Mouse (Mus musculus) embryo, embryonic 10 days (tissue): ENCODE data around the gene Fbxo34.

Experiments
- DNase-seq: peaks from one replicate; pipeline ENCODE4 v3.0.0-alpha.2; 2015; ENCODE audit warnings: low spot score

Gene Fbxo34

DNA sequence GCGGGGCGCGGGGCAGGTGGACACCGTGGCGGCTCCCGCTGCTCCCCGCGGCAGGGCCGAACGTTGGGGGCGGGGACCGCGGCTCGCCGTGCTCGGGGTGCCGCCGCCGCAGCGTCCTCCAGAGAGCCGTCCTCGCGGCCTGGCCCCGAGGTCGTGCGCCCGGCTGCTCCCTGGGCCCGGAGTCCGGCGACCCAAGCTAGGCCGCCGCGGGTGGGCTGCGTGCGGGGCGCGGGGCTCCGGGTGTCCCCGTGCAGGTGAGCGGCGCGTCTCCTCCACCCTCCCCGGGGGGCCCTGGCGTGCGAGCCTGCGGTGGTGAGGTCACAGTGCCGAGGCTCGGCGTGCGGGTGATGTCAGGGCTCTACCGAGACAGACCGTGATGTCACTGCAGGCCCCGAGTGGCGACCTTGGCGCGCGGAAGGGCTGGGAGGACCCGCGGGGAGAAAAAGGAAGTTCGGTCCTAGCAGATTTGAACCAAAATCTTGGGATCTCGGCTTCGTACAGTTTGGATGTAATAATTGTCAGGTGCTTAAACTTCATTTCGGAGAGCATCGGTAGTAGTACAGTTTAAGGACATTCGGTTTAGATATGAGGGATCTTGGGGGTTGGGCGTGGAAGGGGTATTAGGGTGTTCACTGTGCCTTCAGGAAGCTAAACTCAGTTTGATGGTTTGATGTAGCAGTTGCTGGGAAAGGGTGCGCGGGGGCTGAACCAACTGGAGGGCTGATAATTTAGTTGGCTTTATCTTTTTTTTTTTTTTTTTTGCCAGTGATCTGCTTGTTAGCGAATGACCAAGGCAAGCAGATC is 22.7 kb downstream of the Fbxo34 start:
- peak; percentile 67 for DNase-seq

DNA sequence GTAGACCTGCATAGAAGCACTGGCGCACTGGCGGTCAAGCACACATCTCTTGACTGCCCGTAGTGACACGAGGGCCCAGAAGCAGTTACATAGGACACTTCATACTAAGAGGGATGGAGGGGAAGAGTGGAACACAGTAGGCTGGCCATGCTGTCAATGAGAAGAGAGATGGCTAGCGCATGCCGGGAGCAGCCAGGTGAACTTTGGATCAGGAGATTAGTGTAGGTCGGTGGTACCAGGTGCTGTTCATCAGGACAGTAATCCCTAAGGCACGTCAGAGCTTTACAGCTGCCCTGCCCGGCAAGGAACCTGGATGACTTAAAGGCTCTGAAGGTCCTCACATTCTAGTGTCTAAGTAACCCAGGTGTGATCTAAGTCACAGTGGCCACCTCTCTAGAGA is 23.7 kb downstream of the Fbxo34 start:
- DNase-seq = no peak

DNA sequence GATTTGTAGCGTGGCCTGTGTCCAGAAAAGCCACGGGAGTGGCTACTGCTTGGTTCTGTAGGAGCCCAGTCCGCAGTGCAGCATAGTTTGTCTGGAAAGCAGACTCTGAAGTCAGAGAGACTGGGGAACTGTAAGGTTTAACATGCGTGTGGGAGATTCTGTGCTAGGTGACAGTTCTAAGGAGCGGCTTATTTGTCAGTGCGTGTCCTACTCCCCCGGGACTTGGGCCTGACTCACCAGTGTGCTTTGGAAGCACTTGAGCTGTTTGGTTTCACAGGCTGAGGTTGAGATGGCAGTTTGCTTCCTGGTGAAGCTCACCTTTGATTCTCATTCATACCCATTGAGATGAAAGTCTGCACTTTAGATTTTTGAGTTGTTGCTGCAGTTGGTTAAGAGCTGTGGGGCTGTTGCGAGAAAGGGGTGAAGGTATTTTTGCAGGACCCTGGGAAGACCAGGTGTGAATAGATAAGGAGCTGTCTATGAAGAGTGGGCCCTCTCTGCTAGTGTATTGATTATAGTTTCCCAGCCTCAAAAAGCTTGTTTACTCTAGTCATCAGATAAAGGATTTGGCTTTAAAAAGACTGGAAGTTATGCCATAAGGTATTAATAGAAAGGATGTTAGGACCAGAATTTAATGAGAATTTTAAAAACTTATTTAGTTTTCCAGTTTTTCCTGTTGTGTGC is 24.5 kb downstream of the Fbxo34 start:
- DNase-seq = no peak

DNA sequence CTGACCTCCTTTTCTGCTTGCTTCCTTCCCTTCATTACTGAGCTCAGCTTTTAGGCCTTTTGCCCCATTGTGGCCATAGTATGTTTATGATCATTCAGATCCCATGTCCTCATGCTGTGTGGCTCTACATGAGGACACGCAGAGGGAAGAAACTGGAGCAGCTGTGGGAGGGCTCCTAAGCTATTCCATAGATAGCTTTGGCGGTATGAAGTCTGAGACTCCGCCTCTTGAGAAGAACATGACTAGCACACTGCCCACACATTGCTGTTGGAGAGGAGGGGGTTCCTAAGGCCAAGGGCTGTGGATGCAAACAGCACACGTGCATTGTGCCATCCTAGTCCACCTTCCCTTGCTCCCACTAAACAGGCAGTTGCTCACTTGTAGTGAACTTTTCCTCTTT is 26.0 kb downstream of the Fbxo34 start:
- DNase-seq = no peak

DNA sequence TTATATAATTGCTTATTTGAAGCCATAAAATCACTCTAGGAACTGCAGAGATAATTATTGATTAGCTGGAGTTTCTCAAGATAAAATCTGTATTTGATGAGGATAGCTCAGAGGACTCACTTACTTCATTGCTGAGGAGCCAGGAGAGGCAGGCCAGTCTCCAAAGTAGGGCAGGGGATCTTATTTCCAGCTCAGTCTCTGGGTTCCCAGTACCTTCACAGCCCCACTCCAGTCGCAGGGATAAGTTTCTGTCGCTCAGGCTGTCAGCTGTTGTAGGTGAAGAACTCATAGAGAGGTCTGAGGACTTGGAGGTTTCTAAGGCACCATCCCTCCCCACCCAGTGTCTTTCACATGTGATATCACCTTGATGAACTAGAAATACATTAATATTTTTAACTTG is 27.5 kb downstream of the Fbxo34 start:
- DNase-seq = no peak

DNA sequence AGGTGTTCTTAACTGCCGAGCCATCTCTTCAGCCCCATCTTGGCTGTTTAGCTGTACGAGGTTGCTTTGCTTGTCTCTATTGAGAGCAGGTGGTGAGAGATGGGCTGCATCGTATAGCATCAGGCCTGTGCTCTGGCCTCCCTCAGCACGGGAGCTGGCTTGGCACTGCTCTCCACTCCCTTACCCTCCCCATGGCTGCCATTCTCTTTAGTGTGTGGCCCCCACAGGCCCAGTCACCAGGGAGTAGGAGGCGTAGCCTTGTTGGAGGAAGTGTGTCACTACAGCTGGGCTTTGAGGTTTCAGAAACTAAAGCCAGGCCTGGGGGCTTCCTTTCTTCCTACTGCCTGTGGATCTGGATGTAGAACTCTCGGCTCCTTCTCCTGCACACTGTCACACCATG is 32.0 kb downstream of the Fbxo34 start:
- DNase-seq = no peak

DNA sequence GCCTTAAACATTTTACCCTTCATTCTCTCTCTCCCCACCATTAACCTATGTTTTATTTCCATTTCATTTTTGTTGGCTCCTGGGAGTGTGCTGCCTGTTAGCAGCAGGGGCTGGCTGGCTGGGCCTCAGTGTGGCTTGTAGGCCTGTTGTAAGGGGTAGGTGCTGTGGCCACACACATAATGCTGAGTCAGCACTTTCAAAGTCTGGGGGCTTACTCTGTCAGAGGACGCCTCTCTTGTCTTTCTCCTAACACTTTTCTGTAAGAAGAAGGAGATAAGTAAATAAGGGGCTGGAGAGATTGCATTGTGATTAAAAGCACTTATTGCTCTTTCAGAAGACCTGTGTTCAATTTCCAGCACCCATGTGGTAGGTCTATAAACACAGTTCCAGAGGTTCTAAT is 32.9 kb downstream of the Fbxo34 start:
- DNase-seq = no peak

DNA sequence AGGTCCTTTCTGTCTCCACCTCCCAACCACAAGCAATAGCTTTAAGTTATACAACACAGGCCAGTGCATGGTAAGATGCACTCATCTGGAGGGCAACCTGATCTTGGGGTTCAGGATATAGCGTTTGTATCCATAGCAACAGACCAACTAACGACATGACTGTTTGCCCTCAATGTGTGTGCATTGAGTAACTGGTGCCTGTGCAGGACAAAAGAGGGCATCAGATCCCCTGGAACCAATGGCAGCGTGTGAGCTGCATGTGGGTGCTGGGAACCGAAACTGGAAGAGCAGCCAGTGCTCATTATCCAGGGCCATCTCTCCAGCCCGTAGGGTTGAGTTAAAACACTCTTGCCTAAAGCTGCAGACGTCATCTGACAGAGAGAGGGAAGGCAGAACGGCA is 38.5 kb downstream of the Fbxo34 start:
- no peak for DNase-seq

DNA sequence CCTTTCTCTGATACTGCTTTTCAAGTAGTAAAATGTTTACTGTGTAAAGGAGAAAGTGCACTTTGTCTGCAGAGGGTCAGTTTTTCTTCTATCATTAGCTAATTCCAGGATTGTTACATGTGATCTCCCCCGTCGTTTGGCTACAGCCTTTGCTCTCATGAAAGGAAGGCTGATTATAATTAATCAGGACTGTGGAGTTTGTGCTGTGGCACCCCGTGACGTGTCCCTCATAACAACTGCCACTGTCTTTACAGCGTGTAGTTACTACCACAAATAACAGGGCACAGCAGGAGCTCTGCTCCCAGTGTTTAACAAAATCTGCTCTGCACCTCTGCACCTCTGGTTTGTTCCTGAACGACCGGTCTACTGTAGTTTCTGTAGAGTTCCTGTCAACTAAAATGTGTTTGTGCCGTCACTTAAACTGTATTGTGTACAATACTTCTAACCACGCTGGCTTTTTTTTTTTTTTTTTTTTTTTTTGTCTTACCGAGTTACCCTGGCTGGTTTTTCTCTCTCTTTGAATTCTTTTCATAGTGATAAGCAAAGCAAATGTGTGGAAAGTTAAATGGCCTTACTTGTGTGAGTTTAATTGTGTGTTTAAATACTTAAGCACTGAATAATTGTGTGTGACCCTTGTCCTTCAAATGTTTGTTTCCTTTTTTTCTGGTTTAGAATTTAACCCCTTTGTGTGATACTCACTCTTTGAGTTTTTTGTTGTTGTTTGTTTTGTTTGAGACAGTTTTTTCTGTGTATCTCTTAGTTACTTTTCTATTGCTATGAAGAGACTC is 39.3 kb downstream of the Fbxo34 start:
- DNase-seq = no peak

DNA sequence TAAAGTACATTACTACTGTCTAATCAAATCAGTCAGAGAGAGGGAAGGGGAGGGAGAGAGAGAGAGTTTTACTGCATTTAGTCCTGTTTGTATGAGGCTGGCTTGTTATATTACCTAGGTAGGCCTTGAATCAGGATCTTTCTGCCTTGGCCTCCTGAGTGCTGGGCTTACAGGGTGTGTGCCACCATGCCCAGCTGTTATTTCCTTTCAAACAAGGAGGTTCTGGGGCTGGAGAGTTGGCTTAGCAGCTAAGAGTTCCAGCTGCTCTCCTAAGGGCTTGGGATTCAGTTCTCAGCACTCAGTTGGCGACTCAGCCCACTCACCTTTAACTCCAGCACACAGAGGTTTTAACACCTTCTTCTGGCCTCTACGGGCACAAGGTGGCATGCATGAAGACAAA is 40.5 kb downstream of the Fbxo34 start:
- DNase-seq = no peak

DNA sequence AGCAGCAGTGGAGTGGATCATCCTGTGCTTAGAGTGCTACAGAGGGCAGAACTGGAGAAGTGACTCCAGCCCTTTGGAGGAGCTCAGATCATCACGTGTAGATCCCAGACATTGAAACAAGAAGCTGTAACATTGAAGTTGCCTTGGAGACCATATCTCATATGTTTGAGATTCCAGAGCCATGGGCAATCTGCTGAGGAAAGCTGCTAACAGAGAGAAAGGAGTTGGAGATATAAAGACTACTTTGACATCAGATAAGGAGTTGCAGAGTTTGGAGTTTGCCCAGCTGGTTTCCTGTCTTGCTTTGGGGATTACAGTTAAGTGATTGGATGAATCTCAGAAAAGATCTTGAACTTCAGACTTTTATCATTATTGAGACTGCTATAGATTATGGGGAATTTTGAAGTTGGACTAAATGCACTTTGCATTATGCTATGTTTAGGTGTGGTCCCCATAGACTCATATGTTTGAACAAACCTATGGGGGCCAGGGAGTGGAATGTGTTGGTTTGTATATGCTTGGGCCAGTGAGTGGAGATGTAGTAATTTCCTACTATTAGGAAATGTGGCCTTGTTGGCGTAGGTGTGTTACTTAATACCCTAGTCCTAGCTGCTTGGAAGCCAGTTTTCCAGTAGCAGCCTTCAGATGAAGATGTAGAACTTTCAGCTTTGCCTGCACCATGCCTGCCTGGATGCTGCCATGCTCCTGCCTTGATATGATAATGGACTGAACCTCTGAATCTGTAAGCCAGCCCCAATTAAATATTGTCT is 43.6 kb downstream of the Fbxo34 start:
- no peak for DNase-seq

DNA sequence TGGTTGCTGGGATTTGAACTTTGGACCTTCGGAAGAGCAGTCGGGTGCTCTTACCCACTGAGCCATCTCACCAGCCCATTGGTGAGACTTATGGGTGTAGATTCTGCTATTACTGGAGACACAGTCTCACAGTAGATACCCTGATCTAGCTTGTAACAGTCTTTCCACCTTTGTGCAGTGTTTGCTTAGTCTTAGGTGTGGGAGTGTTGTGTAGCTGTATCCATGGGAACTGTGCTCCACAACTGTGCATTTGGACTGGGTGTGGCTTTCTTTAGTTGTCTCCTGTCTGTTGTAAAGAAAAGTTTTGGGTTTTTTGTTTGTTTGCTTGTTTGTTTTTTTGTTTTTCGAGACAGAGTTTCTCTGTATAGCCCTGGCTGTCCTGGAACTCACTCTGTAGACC is 45.7 kb downstream of the Fbxo34 start:
- no peak for DNase-seq

DNA sequence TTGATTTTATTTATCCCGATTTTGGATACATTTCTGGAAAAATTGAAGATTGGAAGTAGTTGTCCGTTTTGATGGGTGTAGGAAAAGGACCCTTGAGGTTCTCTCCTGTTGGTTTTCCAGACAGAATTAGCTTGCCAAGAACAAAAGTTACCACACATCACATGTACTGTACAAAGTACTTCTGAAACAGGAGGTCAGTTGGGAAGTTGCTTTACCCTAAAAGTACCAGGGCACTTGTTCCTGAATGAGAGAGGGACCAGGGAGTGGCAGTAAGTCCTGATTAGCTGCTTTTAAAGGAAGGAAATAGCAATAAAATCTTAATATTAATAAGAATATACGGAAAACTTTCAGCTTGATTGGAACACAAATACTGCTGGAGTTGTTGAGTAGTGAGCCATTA is 46.9 kb downstream of the Fbxo34 start:
- DNase-seq = no peak

DNA sequence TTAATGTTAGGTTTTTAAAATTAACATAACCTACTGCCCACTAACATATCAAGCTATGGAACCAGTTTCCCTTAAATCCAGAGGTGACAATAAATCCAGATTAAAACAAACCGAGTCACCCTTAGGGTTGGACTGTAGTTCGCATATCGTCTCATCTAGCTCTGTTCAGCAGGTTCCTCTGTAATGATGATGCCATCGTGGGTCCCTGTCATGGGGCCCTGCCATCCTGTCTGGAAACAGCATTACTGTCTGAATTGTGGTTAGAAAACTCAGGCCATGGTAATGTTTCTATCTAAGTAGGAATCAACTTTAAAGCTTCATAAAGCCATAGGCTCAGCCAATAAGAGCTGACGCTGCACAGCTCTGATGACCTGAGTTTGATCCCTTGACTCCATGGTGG is 48.4 kb downstream of the Fbxo34 start:
- no peak for DNase-seq

DNA sequence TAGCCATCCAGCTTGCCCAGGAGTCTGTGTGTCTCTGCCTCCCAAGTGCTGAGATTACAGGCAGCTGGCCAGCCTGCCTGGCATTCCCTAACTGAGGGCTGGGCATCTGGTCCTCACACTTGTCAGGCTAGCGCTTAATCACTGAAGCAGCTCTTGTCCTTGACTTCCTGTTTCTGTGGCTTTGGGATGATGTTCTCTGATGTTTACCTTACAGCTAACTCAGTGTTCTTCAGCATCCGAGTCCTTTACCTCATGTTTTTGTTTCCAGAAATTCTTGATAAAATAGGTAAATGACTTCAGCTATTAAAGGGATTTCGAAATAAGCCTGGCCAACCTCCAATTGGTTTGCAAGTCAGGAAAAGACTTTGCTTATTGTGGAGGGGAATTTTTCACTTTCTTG is 53.8 kb downstream of the Fbxo34 start:
- DNase-seq = no peak

DNA sequence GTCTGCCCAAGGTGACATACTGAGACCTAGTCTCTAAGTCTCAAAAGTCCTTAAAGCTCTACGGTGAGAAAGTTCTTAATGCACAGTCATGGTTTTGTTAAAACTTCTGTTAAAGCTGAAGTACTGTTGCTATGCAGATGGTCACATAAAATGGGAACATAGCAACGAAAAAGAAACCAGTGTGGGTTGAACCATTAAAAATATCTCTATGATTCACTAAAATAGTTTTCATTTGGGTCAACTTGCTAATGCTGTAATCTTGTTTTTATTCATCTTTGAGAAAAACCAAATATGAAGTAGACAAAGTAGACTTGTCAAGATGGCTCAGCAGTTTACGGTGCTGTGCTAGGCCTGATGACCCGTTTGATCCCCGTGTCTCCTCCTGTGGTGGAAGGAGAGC is 56.5 kb downstream of the Fbxo34 start:
- no peak for DNase-seq

DNA sequence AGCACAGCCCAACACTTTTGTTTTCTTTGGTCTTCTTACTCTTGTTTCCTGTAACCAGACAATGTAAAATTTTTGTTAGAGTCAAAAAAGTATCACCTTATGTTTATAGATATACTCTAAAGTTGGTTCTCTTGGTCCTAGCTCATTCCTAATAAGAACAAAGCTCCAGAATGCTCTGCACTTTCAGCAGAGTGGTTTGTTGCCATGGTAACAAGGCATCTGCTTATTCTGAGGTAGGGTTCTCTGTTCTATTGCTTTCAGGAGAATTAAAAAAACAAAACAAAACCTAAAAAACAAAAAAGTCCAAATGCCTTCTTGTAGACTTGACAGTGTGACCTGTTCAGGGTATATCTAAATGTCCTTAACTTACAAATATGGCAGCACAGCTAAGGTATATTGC is 57.8 kb downstream of the Fbxo34 start:
- DNase-seq = no peak

DNA sequence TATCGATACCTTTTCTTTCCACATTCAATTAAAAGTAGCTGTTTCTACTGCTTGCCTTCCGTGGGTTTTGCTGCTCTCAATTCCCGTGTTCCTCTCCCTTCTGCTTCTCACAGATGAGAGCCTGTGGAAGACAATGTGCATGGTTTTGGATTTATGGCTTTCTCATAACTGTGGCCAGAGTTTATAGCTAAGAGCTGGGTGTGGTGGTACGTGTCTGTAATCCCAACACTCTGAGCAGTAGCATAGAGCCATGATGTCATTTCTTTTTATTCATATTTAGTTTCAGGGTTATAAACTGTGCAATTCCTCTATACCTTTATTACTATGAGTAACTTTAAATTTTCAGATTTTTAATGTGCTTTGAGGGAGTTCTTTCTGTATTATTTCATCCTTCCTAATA is 60.0 kb downstream of the Fbxo34 start:
- no peak for DNase-seq

DNA sequence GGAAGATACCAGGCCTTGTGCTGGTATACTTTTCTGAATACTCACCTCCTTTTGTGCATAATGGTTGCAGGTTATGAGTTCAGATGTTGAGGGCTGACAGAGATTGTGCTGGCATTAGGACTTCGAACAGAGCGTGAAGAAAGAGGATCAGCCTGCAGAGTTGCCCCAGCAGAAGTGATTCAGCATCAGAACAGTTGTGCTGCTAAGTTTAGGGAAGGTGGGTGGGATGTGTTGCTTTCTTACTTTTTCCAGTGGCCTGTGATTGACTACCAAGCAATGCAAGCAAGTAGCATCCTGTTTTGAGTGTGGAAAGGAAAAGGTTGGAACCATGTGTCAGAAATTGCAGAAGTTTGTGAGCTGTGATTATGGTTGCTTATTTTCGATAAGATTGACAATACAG is 63.4 kb downstream of the Fbxo34 start:
- DNase-seq = no peak

DNA sequence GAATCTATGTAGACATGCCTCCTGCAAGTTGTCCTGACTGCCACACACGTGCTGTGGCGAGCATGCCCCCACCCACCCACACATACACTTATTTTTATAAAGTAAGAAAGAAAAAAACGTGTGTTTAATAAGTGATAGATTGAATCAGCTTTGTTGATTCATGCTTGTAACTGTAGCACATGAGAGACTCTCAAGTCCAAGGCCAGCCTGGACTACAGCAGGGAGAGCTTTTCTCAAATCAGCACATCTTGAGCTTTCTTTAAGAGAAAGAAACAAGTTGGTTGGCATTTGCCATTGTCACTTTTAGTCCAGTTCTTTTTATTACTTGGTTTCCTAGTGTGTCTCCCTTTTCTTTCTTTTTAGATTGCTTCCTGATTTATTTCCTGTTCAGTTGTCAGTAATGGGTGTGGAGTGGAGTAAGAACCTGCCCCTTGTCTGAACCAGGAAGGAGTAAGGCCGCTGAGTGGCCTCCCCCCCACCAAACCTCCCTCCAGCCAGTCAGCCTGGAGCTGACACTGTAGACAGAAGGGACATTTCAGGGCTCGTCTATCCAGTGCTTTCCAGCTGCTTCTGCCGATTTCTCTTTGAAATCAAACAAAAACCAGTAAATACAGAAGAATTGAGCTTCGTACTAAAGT is 64.7 kb downstream of the Fbxo34 start:
- no peak for DNase-seq

DNA sequence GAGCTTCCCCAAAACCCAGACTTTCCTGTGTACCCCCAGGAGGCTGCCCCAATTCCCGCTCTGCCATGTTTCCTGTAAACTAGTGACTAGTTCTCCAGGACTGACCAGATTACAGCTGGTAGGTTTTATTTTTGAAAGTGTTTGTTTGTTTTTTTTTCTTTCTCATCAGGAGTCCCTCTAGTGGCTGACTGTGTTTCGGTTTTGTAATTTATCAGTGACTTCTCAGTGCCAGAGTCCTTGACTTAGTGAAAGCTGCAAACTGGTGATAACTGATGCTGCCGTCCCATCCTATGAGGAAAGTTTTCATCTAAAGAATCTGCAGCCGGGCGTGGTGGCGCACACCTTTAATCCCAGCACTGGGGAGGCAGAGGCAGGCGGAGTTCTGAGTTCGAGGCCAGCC is 65.4 kb downstream of the Fbxo34 start:
- no peak for DNase-seq

DNA sequence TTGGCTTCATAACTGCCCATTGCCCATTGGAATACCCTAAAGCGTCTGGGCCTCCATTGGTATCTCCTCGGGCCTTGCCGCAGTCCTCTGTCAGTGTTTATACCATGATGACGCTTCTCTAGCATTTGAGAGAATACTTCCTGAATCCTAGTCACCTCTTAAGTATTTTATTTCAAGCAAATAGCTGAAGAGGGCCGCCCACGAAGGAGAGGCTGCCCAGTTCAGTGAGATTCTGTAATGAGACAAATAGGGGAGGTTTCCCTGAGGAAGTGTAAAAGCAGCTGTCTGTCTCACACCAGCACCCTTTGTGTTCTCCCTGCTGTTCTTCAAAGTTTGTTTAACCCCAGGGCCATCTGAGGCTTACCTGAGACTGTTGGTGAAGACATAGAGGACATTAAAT is 66.5 kb downstream of the Fbxo34 start:
- DNase-seq = no peak
